Mouse (Mus musculus) megakaryocyte, embryonic 14.5 days (primary cell): ENCODE measurements around the gene Por. TPM values are rescaled to one million over a fixed set of nuclear protein-coding genes. Genes with fewer than 3 reads are reported as not detected.

Experiments used
- H3K27me3 ChIP-seq: replicated peaks from 2 replicates; pipeline ENCODE3; 2012; ENCODE audit warnings: inconsistent platforms
- H3K36me3 ChIP-seq: replicated peaks from 2 replicates; pipeline ENCODE3; 2012; ENCODE audit warnings: low read length, inconsistent platforms, mixed read lengths
- H3K4me1 ChIP-seq: 2 replicates; pipeline ENCODE4 v1.6.1; 2012; ENCODE audit warnings: inconsistent platforms
- H3K4me3 ChIP-seq: replicated peaks from 2 replicates; pipeline ENCODE3; 2012; ENCODE audit warnings: moderate library complexity, mild to moderate bottlenecking, inconsistent platforms
- H3K9me3 ChIP-seq: 2 replicates; pipeline ENCODE4 v1.6.1; 2012; ENCODE audit warnings: inconsistent platforms
- FLI1 ChIP-seq: IDR thresholded peaks from 2 replicates; pipeline ENCODE4 v1.6.1; 2012; ENCODE audit warnings: low read length, inconsistent platforms, mixed read lengths
- GATA1 ChIP-seq: IDR thresholded peaks from 3 replicates; pipeline ENCODE4 v1.6.1; 2012; ENCODE audit warnings: mixed read lengths, low read length, inconsistent platforms, borderline replicate concordance
- polyA plus RNA-seq: library from polyadenylated mRNA; stranded (reverse); fragments of >175 nt; gene quantifications from 2 replicates; pipeline ENCODE4 v1.2.3, GENCODE M21; 2012; ENCODE audit warnings: low replicate concordance; ENCODE audit not compliant: insufficient read depth

The Por gene
- polyA plus RNA-seq, 1 experiment: 112 TPM

DNA sequence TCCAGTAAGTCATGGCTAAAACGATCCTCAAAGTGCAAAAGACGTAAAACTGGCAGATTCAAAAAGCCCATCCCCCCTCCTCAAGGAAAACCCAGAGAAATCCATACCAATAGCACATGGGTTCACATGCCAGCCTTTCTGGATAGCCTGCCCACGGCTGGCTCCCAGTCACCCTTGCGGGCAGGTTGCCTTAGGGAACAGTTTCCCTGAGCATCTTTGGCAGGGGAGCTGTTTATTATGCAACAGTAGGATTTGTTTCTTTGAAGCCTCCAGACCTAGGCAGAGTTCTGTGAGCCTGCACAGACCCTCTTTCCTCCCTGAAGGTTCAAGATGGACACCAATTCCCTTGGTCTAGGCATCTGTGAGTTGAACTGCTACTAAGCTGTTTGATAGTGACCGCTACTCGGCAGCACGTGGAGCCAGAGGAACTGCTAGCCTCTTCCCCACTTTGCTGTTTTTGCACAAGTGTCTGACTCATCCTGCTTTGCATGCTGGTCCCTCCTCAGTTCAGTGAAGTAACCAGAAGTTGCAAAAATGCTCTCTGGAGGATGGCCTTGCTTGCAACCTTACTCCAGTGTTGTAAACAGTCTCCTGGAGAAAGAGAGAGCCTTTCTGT is 40.9 kb downstream of the Por start:
- H3K36me3 ChIP-seq: peaks cover 53% of the 10 kb centered on the region
- H3K9me3 ChIP-seq: peaks cover 5% of the 10 kb centered on the region
- TF ChIP-seq GATA1 (no peak), FLI1 (no peak)
- peak overlapping the region; percentile 70 for H3K4me3 ChIP-seq
- peaks cover 2% of the 10 kb centered on the region for H3K27me3 ChIP-seq
- peaks cover 93% of the 10 kb centered on the region for H3K4me1 ChIP-seq

- H3K36me3 ChIP-seq: peaks cover 53% of the 10 kb centered on the region
- TF ChIP-seq GATA1 (no peak), FLI1 (no peak)
- H3K4me3 ChIP-seq: peak overlapping the region; percentile 54
- H3K27me3 ChIP-seq: peaks cover 7% of the 10 kb centered on the region
- peaks cover 83% of the 10 kb centered on the region for H3K4me1 ChIP-seq
- peaks cover 5% of the 10 kb centered on the region for H3K9me3 ChIP-seq
Measured at GRCm38 (mm10) chr5:135711582-135712355, 41.9 kb downstream of the Por start.

GRCm38 (mm10) chr5:135712803-135713202 is 43.0 kb downstream of the Por start:
- peaks cover 56% of the 10 kb centered on the region for H3K36me3 ChIP-seq
- H3K9me3 ChIP-seq: peaks cover 5% of the 10 kb centered on the region
- H3K4me1 ChIP-seq: peaks cover 73% of the 10 kb centered on the region
- H3K4me3 ChIP-seq: peak overlapping the region; percentile 76
- no peak for TF ChIP-seq GATA1
- no peak for TF ChIP-seq FLI1
- peaks cover 12% of the 10 kb centered on the region for H3K27me3 ChIP-seq

GRCm38 (mm10) chr5:135713441-135714218 is 43.8 kb downstream of the Por start:
- Histone ChIP-seq H3K27me3 (peaks cover 12% of the 10 kb centered on the region), H3K4me3 (peak overlapping the region; percentile 89), H3K4me1 (peaks cover 65% of the 10 kb centered on the region), H3K36me3 (peaks cover 55% of the 10 kb centered on the region), H3K9me3 (peaks cover 5% of the 10 kb centered on the region)
- peak; percentile 91 for TF ChIP-seq FLI1
- TF ChIP-seq GATA1: peak; percentile 96

DNA sequence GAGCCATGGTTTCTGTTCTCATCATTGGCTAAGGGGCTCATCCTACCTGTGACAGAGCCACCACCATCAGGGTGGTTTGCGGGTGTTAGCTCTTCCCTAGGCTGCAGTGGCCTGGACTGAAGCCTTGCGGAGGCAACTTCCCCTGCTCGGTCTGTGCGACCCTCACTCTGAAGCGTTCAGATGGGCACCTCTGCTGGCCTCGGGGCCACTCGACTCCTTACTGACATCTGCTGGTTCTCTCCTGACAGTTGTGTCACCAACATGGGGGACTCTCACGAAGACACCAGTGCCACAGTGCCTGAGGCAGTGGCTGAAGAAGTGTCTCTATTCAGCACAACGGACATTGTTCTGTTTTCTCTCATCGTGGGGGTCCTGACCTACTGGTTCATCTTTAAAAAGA is 45.8 kb downstream of the Por start:
- no peak overlapping the region for H3K4me3 ChIP-seq
- H3K4me1 ChIP-seq: peaks cover 54% of the 10 kb centered on the region
- peaks cover 13% of the 10 kb centered on the region for H3K27me3 ChIP-seq
- no peak for TF ChIP-seq FLI1
- no peak for TF ChIP-seq GATA1
- no peaks in the 10 kb centered on the region for H3K9me3 ChIP-seq
- H3K36me3 ChIP-seq: peaks cover 63% of the 10 kb centered on the region

DNA sequence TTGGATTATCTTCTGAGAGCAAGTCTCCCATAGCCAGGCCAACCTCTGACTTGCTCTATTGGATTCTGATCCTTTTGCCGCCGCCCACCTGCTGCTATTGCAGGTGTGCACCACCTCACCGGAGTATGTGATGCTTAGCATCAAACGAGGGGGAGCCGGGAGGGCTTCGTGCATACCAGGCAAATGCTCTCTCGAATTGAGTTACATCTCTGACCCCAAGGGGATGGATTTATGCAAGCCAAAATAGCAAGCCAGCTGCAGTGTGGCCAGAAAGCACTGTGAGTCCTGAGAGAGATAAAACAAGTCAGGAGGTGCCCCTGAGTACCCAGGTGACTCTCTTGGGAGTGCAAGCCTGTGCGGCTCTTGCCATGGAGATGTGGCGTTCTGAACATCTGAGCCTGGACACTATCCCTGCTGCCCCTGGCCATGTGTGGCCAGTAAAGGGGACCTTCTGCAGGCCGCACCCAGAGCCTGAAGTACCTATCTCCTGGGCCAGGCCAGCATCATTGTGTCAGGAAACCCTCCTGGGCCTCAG is 49.8 kb downstream of the Por start:
- peaks cover 84% of the 10 kb centered on the region for H3K36me3 ChIP-seq
- no peak for TF ChIP-seq GATA1
- no peak for TF ChIP-seq FLI1
- no peak overlapping the region for H3K4me3 ChIP-seq
- H3K9me3 ChIP-seq: no peaks in the 10 kb centered on the region
- peaks cover 11% of the 10 kb centered on the region for H3K27me3 ChIP-seq
- H3K4me1 ChIP-seq: peaks cover 37% of the 10 kb centered on the region

DNA sequence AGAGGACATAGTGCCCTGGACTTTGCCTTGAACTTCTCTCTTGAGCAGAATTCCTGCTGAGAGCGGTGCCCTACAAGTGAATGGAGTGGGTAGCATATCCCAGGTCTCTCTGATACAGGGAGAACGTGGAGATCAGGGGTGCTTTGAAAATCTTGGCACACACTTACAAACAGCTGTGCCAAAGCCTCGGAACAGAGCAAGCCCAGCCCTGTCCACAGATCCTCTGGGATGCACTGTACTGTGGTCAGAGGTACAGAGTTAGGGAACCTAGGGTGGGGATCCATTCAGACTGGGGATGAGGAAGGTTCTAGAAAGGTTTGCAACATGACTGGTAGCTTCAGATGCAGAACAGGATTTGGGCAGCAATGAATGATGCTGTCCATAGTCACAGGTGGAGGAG is 50.3 kb downstream of the Por start:
- H3K4me3 ChIP-seq: no peak overlapping the region
- peaks cover 11% of the 10 kb centered on the region for H3K27me3 ChIP-seq
- no peaks in the 10 kb centered on the region for H3K9me3 ChIP-seq
- peaks cover 35% of the 10 kb centered on the region for H3K4me1 ChIP-seq
- TF ChIP-seq GATA1 (no peak), FLI1 (no peak)
- peaks cover 87% of the 10 kb centered on the region for H3K36me3 ChIP-seq

GRCm38 (mm10) chr5:135721076-135721475 is 51.2 kb downstream of the Por start:
- Histone ChIP-seq H3K4me3 (no peak overlapping the region), H3K4me1 (peaks cover 31% of the 10 kb centered on the region), H3K36me3 (peaks cover 88% of the 10 kb centered on the region), H3K9me3 (no peaks in the 10 kb centered on the region), H3K27me3 (peaks cover 11% of the 10 kb centered on the region)
- TF ChIP-seq FLI1 (no peak), GATA1 (no peak)

GRCm38 (mm10) chr5:135722121-135722520 is 52.3 kb downstream of the Por start:
- TF ChIP-seq GATA1 (no peak), FLI1 (no peak)
- peaks cover 31% of the 10 kb centered on the region for H3K4me1 ChIP-seq
- no peaks in the 10 kb centered on the region for H3K9me3 ChIP-seq
- no peak overlapping the region for H3K4me3 ChIP-seq
- peaks cover 3% of the 10 kb centered on the region for H3K27me3 ChIP-seq
- H3K36me3 ChIP-seq: peaks cover 88% of the 10 kb centered on the region
